ENCODE assay signal across 8 mouse cellular contexts in the genomic region with DNA sequence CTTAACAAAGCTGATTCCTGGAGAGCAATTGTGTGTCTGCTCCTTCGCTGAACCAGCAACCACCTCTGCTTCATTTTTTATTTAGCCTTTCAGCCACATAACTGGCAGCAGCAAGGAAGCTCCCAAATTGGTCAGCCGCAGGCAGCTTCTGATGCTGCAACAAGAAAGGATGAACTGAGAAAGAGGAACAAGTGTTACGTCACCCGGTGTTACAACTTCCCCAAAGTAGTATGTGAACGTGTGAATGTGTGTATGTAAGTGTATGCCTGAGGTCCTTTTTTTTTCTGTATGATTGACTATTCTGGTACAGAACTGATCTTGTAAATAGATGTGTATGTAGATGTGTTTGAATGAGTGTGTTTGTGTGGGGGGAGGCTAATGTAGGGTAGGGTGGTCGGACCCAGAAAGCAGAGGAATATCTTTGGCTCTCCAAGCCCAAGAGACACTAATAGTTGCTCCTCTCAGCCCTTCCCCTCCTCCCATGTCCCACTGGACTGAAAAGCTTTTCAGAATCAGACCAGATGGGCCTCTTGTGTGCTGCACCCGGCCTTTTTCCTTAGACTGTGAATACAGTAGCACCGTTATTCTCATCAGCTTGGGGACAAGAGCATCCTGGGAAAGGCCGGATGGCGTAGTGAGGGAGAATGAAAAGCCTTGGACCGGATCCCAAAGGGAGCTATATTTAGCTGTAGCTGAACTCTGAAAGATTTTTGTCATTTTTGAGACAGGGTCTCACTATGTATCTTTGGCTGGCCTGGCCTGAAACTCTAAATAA. TPM values are rescaled to one million over a fixed set of nuclear protein-coding genes. Genes with fewer than 3 reads are reported as not detected.
DNase-seq lines count a peak whose midpoint lies in the region; ATAC-seq and TF ChIP-seq lines count a peak whose summit lies in the region.

No protein-coding gene starts in this region.

- no peak overlapping the region for H3K4me3 ChIP-seq in heart, embryonic 11.5 days (ENCODE audit: low read depth, low read length)
- no peak overlapping the region for H3K4me3 ChIP-seq in embryonic fibroblast, embryonic 13.5 days (ENCODE audit: insufficient read depth, low read length)
- H3K4me3 ChIP-seq in hindbrain, embryonic 14.5 days (replicated peaks; ENCODE audit: low read length), result no peak overlapping the region

- TF ChIP-seq POLR2A in embryonic fibroblast, embryonic 13.5 days (IDR thresholded peaks at IDR 0.05; ENCODE audit: low read depth, low read length), result no peak

- 68% methylated on average over 11 of the region's 11 CpGs for WGBS in heart, embryonic 11.5 days (ENCODE audit: insufficient replicate concordance)
- WGBS in hindbrain, embryonic 14.5 days, result 56% methylated on average over 11 of the region's 11 CpGs

- H3K27me3 ChIP-seq in heart, embryonic 11.5 days (ENCODE audit: control insufficient read depth, insufficient read depth, low read length), result no peaks in the 10 kb centered on the region
- no peaks in the 10 kb centered on the region for H3K27me3 ChIP-seq in hindbrain, embryonic 14.5 days (ENCODE audit: control insufficient read depth, insufficient read depth, low read length)

- peak; percentile 44 to 69 for DNase-seq in heart, adult 18-20 months
- DNase-seq in MEL-GATA-1-ER (ENCODE audit: extremely low read depth, low read depth), result peak; percentile 89
- peak; percentile 50 for DNase-seq in hindbrain, embryonic 14.5 days (ENCODE audit: low spot score)
- no peak for DNase-seq in c-Kit-positive CD71-positive TER-119-positive erythroid progenitor cells, embryonic 14.5 days (ENCODE audit: low spot score)
- DNase-seq in adrenal gland, postnatal 36 days, result no peak

- no peak overlapping the region for H3K27ac ChIP-seq in heart, embryonic 11.5 days (ENCODE audit: low read depth, low read length)
- H3K27ac ChIP-seq in embryonic fibroblast, embryonic 13.5 days (ENCODE audit: insufficient read depth, low read length), result peak overlapping the region; percentile 77
- H3K27ac ChIP-seq in hindbrain, embryonic 14.5 days, result peak overlapping the region; percentile 72

- H3K4me1 ChIP-seq in heart, embryonic 11.5 days (ENCODE audit: control insufficient read depth, insufficient read depth, low read length), result peaks cover 7% of the 10 kb centered on the region; the same call in 1 of the 2 replicates
- H3K4me1 ChIP-seq in embryonic fibroblast, embryonic 13.5 days (ENCODE audit: control insufficient read depth, insufficient read depth, low read length), result peaks cover 6% of the 10 kb centered on the region; the same call in 1 of the 2 replicates
- H3K4me1 ChIP-seq in hindbrain, embryonic 14.5 days (replicated peaks; ENCODE audit: control insufficient read depth, insufficient read depth, low read length), result peaks cover 8% of the 10 kb centered on the region; the same call in 1 of the 2 replicates

- H3K9me3 ChIP-seq in heart, embryonic 11.5 days (replicated peaks; ENCODE audit: control insufficient read depth, low read length), result no peaks in the 10 kb centered on the region; the same call in 1 of the 2 replicates
- H3K9me3 ChIP-seq in hindbrain, embryonic 14.5 days (ENCODE audit: control insufficient read depth, low read length), result no peaks in the 10 kb centered on the region

- H3K36me3 ChIP-seq in heart, embryonic 11.5 days (ENCODE audit: control insufficient read depth, insufficient read depth, low read length), result no peaks in the 10 kb centered on the region
- H3K36me3 ChIP-seq in hindbrain, embryonic 14.5 days (replicated peaks; ENCODE audit: control insufficient read depth, insufficient read depth), result peaks cover 6% of the 10 kb centered on the region; the same call in 1 of the 2 replicates

- H3K9ac ChIP-seq in heart, embryonic 11.5 days (ENCODE audit: low read depth, low read length), result no peak overlapping the region
- no peak overlapping the region; the same call in 1 of the 2 replicates for H3K9ac ChIP-seq in hindbrain, embryonic 14.5 days

- H3K4me2 ChIP-seq in heart, embryonic 11.5 days, result no peak overlapping the region
- H3K4me2 ChIP-seq in hindbrain, embryonic 14.5 days (replicated peaks), result no peak overlapping the region

- ATAC-seq in heart, embryonic 11.5 days (replicated peaks; ENCODE audit: insufficient number of reproducible peaks, low FRiP score, low TSS enrichment), result no peak
- peak; percentile 81 for ATAC-seq in hindbrain, embryonic 14.5 days (ENCODE audit: low FRiP score)
- ATAC-seq in megakaryocyte progenitor cell, adult 5-6 weeks (replicated peaks; ENCODE audit: poor library complexity), result peak; percentile 98

- no peak for TF ChIP-seq CTCF in embryonic fibroblast, embryonic 13.5 days (IDR thresholded peaks at IDR 0.05; ENCODE audit: borderline replicate concordance, insufficient read depth, low read length)

RNA-seq across cellular contexts. Expression of a gene that starts 7.7 kb away (rescaled TPM):
- total RNA-seq in heart, adult 18-20 months (2021), result 100 to 1,000 TPM; 122 to 123 TPM
- polyA plus RNA-seq in heart, embryonic 11.5 days (2014; fragmentation: Nextera tagmentation; extraction: Ambion mirVana), result 45.8 and 50.6 TPM in 2 replicates
- 103 and 119 TPM in 2 replicates for polyA plus RNA-seq in embryonic fibroblast, embryonic 13.5 days (2011; ENCODE audit: insufficient read length, low read depth, missing spikeins)
- 55.3 and 56.0 TPM in 2 replicates for polyA plus RNA-seq in hindbrain, embryonic 14.5 days (2014; fragmentation: Nextera tagmentation; extraction: Ambion mirVana)
- total RNA-seq in megakaryocyte progenitor cell, adult 5-6 weeks (2015), result 96.7 and 103 TPM in 2 replicates
- total RNA-seq in megakaryocyte progenitor cell, adult 5-6 weeks (2017), result 54.9 and 57.8 TPM in 2 replicates
- 100 to 1,000 TPM; 161 to 174 TPM for total RNA-seq in adrenal gland, postnatal 36 days (2021)

RNA-seq across cellular contexts. Expression of a gene that starts 18.7 kb away (rescaled TPM):
- total RNA-seq in heart, adult 18-20 months (2021), result 10 to 100 TPM; 43.4 to 54.7 TPM
- polyA plus RNA-seq in heart, embryonic 11.5 days (2014; fragmentation: Nextera tagmentation; extraction: Ambion mirVana), result 56.5 and 67.3 TPM in 2 replicates
- 77.0 and 90.7 TPM in 2 replicates for polyA plus RNA-seq in embryonic fibroblast, embryonic 13.5 days (2011; ENCODE audit: insufficient read length, low read depth, missing spikeins)
- polyA plus RNA-seq in hindbrain, embryonic 14.5 days (2014; fragmentation: Nextera tagmentation; extraction: Ambion mirVana), result 71.2 and 79.5 TPM in 2 replicates
- total RNA-seq in megakaryocyte progenitor cell, adult 5-6 weeks (2015), result 31.5 and 32.8 TPM in 2 replicates
- 33.3 and 34.5 TPM in 2 replicates for total RNA-seq in megakaryocyte progenitor cell, adult 5-6 weeks (2017)
- total RNA-seq in adrenal gland, postnatal 36 days (2021), result 10 to 100 TPM; 48.5 to 51.7 TPM

RNA-seq across cellular contexts. Expression of a gene that starts 50.1 kb away (rescaled TPM):
- total RNA-seq in heart, adult 18-20 months (2021), result 10 to 100 TPM; 96.4 to 99.0 TPM
- 14.0 and 34.6 TPM in 2 replicates for polyA plus RNA-seq in heart, embryonic 11.5 days (2014; fragmentation: Nextera tagmentation; extraction: Ambion mirVana)
- polyA plus RNA-seq in embryonic fibroblast, embryonic 13.5 days (2011; ENCODE audit: insufficient read length, low read depth, missing spikeins), result 197 and 211 TPM in 2 replicates
- polyA plus RNA-seq in hindbrain, embryonic 14.5 days (2014; fragmentation: Nextera tagmentation; extraction: Ambion mirVana), result 16.1 and 22.1 TPM in 2 replicates
- 121 and 127 TPM in 2 replicates for total RNA-seq in megakaryocyte progenitor cell, adult 5-6 weeks (2015)
- 205 and 250 TPM in 2 replicates for total RNA-seq in megakaryocyte progenitor cell, adult 5-6 weeks (2017)
- 100 to 1,000 TPM in 1 of 2 experiments, 10 to 100 TPM in 1; 86.1 to 103 TPM for total RNA-seq in adrenal gland, postnatal 36 days (2021)

Comparison
In these comparisons a context has a peak if more than half of its experiments do, and no peak if none do; other contexts are left out.
1. DNase-seq: peak in heart, adult 18-20 months (2 of 2), MEL-GATA-1-ER (single experiment) and hindbrain, embryonic 14.5 days (single experiment); none in c-Kit-positive CD71-positive TER-119-positive erythroid progenitor cells, embryonic 14.5 days (single experiment) and adrenal gland, postnatal 36 days (0 of 2).